Mouse (Mus musculus) hindbrain, embryonic 13.5 days (tissue): ENCODE results near the gene Ggt6. TPM values are rescaled to one million over a fixed set of nuclear protein-coding genes. Genes with fewer than 3 reads are reported as not detected.

Source experiments
- ATAC-seq: fragments of 200-750 bp; cut with Nextera tagmentation; 2 replicates; pipeline ENCODE4 v1.8.0; 2017; ENCODE audit warnings: moderate TSS enrichment; ENCODE audit not compliant: low FRiP score
- H3K27ac ChIP-seq: fragments of 300-500 bp; sonication (generic); 2 replicates; pipeline ENCODE4 v1.5.1; 2015; ENCODE audit warnings: inconsistent platforms, mild to moderate bottlenecking, moderate library complexity
- H3K27me3 ChIP-seq: fragments of 300-500 bp; sonication (generic); 2 replicates; pipeline ENCODE4 v1.6.1; 2015; ENCODE audit warnings: mild to moderate bottlenecking, inconsistent platforms
- H3K36me3 ChIP-seq: fragments of 300-500 bp; sonication (generic); 2 replicates; pipeline ENCODE4 v1.6.1; 2015; ENCODE audit warnings: mild to moderate bottlenecking, inconsistent platforms
- H3K4me1 ChIP-seq: fragments of 300-500 bp; sonication (generic); replicated peaks from 2 replicates; pipeline ENCODE4 v1.6.1; 2015; ENCODE audit warnings: inconsistent platforms
- H3K4me2 ChIP-seq: fragments of 300-500 bp; sonication (generic); 2 replicates; pipeline ENCODE4 v1.6.1; 2015; ENCODE audit warnings: inconsistent platforms, mild to moderate bottlenecking, moderate library complexity
- H3K4me3 ChIP-seq: fragments of 300-500 bp; sonication (generic); 2 replicates; pipeline ENCODE4 v1.5.1; 2015; ENCODE audit warnings: mild to moderate bottlenecking, inconsistent platforms
- H3K9ac ChIP-seq: fragments of 300-500 bp; sonication (generic); 2 replicates; pipeline ENCODE4 v1.6.1; 2015; ENCODE audit warnings: mild to moderate bottlenecking, inconsistent platforms
- H3K9me3 ChIP-seq: fragments of 300-500 bp; sonication (generic); 2 replicates; pipeline ENCODE4 v1.6.1; 2016; ENCODE audit warnings: inconsistent platforms
- WGBS: fragments of 180-500 bp; shearing (Covaris S2); methylation state at CpG from one replicate; pipeline ENCODE4 v1.1.7; 2015; 5-methylcytosine and 5-hydroxymethylcytosine counted together
- polyA plus RNA-seq: library from polyadenylated mRNA; unstranded; fragments of >200 nt; fragmentation: Nextera tagmentation; extraction: Ambion mirVana; gene quantifications from 2 replicates; pipeline ENCODE4 v1.2.1, GENCODE M21; 2015

Ggt6 gene
- polyA plus RNA-seq, result not detected in 2 replicates

DNA sequence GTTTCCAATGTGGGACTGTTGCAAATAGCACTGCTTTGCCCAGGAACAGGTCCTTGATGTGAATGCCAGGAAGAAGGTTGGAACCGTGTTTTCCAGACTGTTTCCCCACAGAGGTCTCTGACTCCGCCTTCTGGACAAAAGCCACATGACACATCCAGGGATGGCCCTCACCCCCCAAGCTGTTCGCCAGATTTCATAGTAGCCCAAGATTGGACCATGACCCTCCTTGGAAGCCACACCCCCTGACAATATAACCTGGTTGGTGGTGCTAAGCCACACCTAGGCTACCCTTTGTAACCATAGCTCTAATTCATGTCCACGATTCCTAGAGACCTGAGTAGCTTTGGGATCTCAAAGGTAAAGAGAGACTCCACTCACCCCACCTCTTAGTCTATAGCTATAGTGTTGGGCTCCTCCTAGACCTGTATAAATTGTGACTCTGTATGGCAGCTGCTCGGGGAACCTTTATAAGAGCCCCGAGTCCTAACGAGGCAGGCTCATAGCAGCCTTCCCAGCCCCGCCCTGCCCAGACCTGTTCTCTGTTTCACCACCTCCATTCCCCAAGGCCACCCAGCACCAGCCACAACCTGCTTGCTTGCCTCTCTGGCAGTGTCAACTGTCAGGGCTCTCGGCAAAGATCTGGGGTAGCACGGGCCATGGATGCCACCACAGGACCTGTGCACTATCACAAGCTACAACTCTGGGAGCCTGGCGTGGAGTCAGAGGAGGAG lies at the start of gene Ggt6:
Gene Ggt6 (plus strand): TSS at position 564 of the 731 bp plus-strand sequence.
- no peak for ATAC-seq
- Histone ChIP-seq H3K4me2 (no peak within 1 kb of the TSS), H3K4me3 (no peak within 1 kb of the TSS), H3K36me3 (no peaks in the 10 kb centered on the region), H3K27me3 (0 out of 2 replicates have a peak, but pooled peaks cover 3% of the 10 kb centered on the region), H3K27ac (no peak within 1 kb of the TSS), H3K9ac (no peak within 1 kb of the TSS), H3K9me3 (no peaks in the 10 kb centered on the region), H3K4me1 (0 out of 2 replicates have a peak, but pooled peaks cover 3% of the 10 kb centered on the region)
- 76% methylated on average over 11 of the region's 11 CpGs for WGBS

DNA sequence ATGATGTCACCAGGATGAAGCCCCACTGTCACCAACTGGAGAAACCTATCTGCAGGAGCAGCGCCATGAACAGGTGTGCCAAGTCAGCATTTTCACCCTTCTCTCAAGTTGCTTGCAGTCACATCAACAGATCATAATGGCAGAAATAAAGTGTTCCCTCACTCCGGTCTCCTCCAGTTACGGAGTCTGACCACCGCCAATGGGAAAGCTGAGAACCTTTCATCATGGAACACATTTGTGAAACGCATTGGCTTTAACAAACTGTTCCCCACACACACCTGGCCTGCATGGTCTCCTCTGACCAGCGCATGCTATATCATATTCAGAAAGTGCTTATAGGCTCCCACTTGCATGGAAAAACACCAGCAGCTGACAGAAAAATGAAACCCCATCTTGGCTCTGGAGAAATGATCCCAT lies 47.2 kb upstream of the Ggt6 start:
- Histone ChIP-seq H3K27ac (no peak overlapping the region), H3K27me3 (no peaks in the 10 kb centered on the region), H3K4me1 (no peaks in the 10 kb centered on the region), H3K4me3 (no peak overlapping the region), H3K9ac (no peak overlapping the region), H3K36me3 (no peaks in the 10 kb centered on the region), H3K4me2 (no peak overlapping the region), H3K9me3 (no peaks in the 10 kb centered on the region)
- ATAC-seq, result no peak
- WGBS, result 96% methylated on average over 6 of the region's 6 CpGs

DNA sequence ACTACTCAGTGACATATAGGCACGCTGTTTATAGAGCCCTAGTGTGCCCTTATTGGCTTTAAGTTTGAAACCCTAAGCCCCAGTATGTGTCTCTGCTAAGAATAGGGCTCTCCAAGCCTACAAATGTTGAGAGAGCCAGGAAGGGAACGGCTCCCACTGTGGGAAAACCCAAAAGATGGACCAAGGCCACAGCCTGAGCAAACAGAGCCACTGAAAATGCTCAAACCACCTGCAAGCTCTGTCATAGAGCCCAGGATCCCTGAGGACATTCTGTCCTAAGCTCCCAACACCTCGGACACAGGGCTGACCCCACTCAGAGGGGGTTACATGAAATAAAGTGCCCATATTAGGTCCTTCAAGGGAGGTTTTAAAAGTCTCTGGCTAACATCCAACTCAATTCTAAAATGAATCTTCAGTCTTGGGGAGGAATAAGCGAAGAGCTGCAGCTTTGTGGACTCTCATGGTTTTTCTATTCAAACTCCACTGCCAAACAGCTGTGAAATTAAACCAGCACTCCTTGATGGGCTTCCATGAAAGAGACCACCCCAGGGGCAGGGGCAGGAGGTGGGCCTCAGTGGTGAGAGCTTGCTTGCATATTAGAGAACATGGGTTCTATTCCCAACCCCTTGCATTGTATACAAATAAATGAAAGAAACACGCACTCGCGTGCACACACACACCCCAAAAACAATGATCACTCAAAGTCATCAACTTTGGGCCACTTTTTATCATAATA lies 45.8 kb upstream of the Ggt6 start:
- H3K27me3 ChIP-seq, result no peaks in the 10 kb centered on the region
- no peaks in the 10 kb centered on the region for H3K36me3 ChIP-seq
- peaks cover 5% of the 10 kb centered on the region; the same call in 1 of the 2 replicates for H3K4me1 ChIP-seq
- WGBS, result 93% methylated on average over 7 of the region's 7 CpGs
- H3K27ac ChIP-seq, result no peak overlapping the region
- H3K9me3 ChIP-seq, result no peaks in the 10 kb centered on the region
- H3K9ac ChIP-seq, result no peak overlapping the region
- no peak overlapping the region for H3K4me2 ChIP-seq
- ATAC-seq, result no peak
- no peak overlapping the region for H3K4me3 ChIP-seq

DNA sequence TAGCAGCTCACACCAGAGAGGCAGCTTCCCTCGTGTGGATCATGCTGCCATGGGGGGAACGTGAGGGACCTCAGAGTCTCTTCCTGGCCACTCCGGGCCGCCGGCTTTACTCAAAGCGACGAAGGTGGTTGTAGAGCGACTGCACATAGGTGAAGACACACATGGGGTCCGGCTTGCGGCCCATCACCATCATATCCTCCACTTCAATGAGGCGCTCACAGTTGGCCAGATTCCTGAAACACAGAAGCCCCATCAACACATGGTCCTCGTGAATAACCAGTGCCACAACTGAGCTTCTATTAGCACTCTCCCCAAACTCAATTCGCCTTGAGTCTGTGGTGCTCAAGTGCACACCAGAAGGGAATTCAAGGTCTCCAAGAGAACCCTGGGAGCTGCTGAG lies 44.1 kb upstream of the Ggt6 start:
- 92% methylated on average over 13 of the region's 13 CpGs for WGBS
- H3K27ac ChIP-seq, result no peak overlapping the region
- no peak overlapping the region for H3K4me2 ChIP-seq
- H3K36me3 ChIP-seq, result no peaks in the 10 kb centered on the region
- no peak overlapping the region for H3K4me3 ChIP-seq
- no peaks in the 10 kb centered on the region for H3K9me3 ChIP-seq
- no peak for ATAC-seq
- H3K27me3 ChIP-seq, result no peaks in the 10 kb centered on the region
- H3K9ac ChIP-seq, result no peak overlapping the region
- peaks cover 5% of the 10 kb centered on the region; the same call in 1 of the 2 replicates for H3K4me1 ChIP-seq

DNA sequence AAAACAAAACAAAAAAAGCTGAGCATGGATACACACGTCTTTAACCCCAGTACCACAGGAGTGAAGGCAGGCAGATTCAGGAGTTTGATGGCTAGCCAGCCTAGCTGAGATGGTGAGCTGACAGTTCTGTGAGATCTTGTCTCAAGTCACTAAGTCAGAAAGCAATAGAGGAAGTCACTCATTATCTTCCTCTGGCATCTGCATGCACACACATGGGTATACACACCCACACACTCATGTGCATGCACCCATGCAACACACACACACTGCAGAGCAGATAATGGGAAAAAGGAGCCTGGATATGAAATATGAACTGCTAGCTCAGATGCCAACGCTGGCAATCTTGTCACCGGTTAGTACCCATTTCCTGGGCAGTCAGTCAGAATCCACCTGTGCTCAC lies 42.1 kb upstream of the Ggt6 start:
- H3K9me3 ChIP-seq, result no peaks in the 10 kb centered on the region
- no peaks in the 10 kb centered on the region for H3K36me3 ChIP-seq
- no peaks in the 10 kb centered on the region for H3K27me3 ChIP-seq
- no peak overlapping the region for H3K27ac ChIP-seq
- ATAC-seq, result no peak
- no peak overlapping the region for H3K4me2 ChIP-seq
- 96% methylated on average over 3 of the region's 3 CpGs for WGBS
- H3K9ac ChIP-seq, result no peak overlapping the region
- H3K4me1 ChIP-seq, result peaks cover 5% of the 10 kb centered on the region; the same call in 1 of the 2 replicates
- no peak overlapping the region for H3K4me3 ChIP-seq

DNA sequence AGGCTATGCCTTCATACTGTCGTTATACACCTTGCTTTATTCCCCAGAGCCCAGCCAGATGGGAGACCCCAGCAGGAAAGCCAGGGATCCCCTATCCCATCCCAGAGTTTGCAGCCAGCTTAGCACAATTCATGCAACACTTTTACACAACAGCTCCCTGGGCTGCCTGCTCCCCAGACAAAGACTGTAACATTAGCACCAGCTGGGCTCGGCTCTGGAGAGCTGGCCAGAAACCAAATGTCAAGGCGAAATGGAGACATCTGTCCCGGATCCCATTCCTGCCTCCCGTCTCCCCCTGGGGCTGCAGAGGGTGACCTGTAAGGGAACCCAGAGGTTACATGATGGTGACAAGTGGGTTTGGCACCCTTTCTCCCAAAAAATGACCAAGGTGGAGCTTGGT lies 41.7 kb upstream of the Ggt6 start:
- H3K9ac ChIP-seq, result no peak overlapping the region
- H3K4me3 ChIP-seq, result no peak overlapping the region
- H3K27ac ChIP-seq, result no peak overlapping the region
- no peaks in the 10 kb centered on the region for H3K9me3 ChIP-seq
- ATAC-seq, result no peak
- no peaks in the 10 kb centered on the region for H3K27me3 ChIP-seq
- H3K4me1 ChIP-seq, result peaks cover 5% of the 10 kb centered on the region; the same call in 1 of the 2 replicates
- no peak overlapping the region for H3K4me2 ChIP-seq
- H3K36me3 ChIP-seq, result no peaks in the 10 kb centered on the region
- WGBS, result 36% methylated on average over 5 of the region's 5 CpGs

DNA sequence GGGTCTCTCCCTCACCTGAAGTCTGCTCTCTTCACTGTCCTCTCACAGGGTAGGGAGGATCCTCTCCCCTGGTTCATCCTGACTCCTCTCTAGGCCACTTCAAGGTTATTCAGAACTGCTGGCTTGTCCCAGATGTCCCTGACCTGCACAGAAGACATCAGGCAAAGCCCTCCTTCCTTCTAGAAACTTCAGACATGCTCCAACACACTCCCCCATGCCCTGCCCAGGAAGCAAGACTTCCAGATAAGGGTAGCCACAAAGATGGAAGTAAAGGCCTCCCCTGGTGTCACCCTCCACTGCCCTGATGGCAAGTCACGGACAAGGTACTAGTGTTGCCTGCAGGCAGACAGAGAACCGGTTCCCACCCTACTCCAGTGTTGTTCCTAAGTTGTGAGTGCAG lies 40.6 kb upstream of the Ggt6 start:
- ATAC-seq, result no peak
- Histone ChIP-seq H3K36me3 (no peaks in the 10 kb centered on the region), H3K27ac (no peak overlapping the region), H3K4me3 (no peak overlapping the region), H3K27me3 (no peaks in the 10 kb centered on the region), H3K4me2 (no peak overlapping the region), H3K4me1 (peaks cover 5% of the 10 kb centered on the region; the same call in 1 of the 2 replicates), H3K9ac (no peak overlapping the region), H3K9me3 (no peaks in the 10 kb centered on the region)
- 89% methylated on average over 2 of the region's 2 CpGs for WGBS

DNA sequence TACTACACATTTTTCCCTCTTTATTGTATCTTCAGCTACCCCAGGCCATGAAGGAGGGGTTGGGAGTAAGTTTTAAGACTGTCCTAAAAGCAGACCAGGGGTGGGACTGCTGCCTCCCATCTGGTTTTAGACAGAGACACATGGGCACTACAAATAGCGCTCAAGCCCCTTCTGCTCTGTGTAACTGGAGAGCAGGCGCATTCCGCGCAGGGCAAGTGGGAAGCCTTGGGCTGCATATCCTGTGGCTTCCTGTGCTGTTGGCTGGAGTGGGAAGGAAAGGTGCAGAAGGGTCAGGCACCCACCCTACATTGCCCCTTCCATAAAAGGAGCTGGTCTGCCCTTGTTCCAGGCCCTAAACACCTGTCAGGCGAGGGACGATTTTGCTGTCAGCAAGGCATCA lies 39.7 kb upstream of the Ggt6 start:
- no peaks in the 10 kb centered on the region for H3K27me3 ChIP-seq
- no peaks in the 10 kb centered on the region for H3K36me3 ChIP-seq
- H3K4me3 ChIP-seq, result no peak overlapping the region
- 90% methylated on average over 6 of the region's 6 CpGs for WGBS
- H3K4me2 ChIP-seq, result no peak overlapping the region
- ATAC-seq, result no peak
- H3K4me1 ChIP-seq, result peaks cover 5% of the 10 kb centered on the region; the same call in 1 of the 2 replicates
- no peak overlapping the region for H3K27ac ChIP-seq
- H3K9ac ChIP-seq, result no peak overlapping the region
- no peaks in the 10 kb centered on the region for H3K9me3 ChIP-seq

DNA sequence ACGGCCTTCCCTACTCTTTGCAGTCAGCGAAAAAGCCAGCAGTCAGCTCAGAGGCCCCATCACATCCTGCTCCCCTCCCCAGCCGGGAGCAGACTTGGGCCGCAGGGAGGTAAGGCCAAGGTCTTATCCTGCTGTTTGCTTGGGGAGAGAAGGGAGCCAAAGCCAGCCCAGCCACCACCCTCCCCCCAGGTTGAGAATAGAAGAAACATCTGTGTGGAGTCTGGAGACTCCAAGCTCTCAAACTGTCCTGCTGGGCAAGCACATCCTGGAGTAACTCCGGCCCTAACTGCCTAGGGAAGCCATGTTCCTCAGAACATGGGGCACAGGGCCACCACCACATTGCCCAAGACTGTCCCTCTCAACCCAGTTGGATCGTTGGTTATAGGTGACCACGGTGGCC lies 38.7 kb upstream of the Ggt6 start:
- WGBS, result 80% methylated on average over 7 of the region's 7 CpGs
- ATAC-seq, result no peak
- H3K36me3 ChIP-seq, result no peaks in the 10 kb centered on the region
- no peak overlapping the region for H3K9ac ChIP-seq
- H3K4me1 ChIP-seq, result peaks cover 5% of the 10 kb centered on the region; the same call in 1 of the 2 replicates
- H3K9me3 ChIP-seq, result no peaks in the 10 kb centered on the region
- H3K27me3 ChIP-seq, result no peaks in the 10 kb centered on the region
- no peak overlapping the region for H3K27ac ChIP-seq
- H3K4me2 ChIP-seq, result no peak overlapping the region
- H3K4me3 ChIP-seq, result no peak overlapping the region

DNA sequence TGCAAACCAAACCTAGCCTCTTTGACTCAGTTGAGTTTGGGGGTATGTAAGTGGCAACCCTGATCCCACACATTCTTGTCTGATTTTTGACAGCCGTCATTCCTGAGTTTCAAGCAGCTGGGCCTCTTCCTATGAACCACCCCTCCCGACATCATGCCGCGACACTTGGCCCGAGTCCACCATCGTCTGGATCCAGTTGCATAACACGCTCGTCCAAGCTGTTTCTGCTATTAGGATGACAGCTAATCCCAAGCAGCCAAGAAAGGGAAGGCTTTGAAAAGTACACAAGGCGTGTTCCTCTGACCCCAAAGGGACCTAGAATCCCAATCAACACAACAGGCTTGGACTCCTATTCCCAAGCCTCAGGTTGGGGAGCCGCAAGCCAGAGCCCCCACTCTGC lies 38.3 kb upstream of the Ggt6 start:
- H3K9ac ChIP-seq, result no peak overlapping the region
- H3K4me2 ChIP-seq, result no peak overlapping the region
- no peaks in the 10 kb centered on the region for H3K36me3 ChIP-seq
- no peak overlapping the region for H3K27ac ChIP-seq
- no peaks in the 10 kb centered on the region for H3K9me3 ChIP-seq
- no peak overlapping the region for H3K4me3 ChIP-seq
- H3K4me1 ChIP-seq, result peaks cover 5% of the 10 kb centered on the region; the same call in 1 of the 2 replicates
- no peak for ATAC-seq
- no peaks in the 10 kb centered on the region for H3K27me3 ChIP-seq
- WGBS, result 81% methylated on average over 10 of the region's 10 CpGs

DNA sequence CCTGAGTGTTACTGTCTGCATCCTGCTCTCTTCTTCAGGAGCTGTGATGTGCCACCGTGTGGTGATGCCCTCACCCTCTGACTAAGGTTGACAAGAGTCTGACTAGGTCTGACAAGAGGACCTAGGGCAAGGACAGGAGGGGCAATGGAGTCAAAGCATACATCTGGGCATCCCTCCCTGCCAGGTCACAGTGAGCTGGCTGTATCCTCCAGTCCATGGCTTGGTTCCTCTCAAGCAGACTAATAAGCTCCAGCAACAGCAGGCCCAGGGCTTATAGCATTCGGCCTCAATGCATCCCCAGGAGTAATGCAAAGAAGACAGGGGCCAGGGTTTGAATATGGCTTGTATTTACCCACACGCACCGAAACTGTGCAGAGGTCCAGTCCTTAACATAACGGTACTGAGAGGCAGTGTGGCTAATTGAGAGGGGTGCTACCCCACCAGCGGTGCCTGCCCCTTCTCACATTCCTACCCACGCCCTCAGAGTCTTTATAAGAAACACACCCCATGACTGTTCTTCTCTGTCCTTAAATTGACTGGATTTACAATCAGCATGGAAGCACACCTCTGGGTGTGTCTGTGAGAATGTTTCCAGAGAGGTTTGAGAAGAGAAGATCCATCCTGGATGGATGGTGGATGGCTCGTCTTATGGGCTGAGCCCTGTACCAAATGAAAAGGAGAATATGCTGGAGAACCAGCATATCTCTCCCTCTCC lies 37.4 kb upstream of the Ggt6 start:
- H3K27me3 ChIP-seq, result no peaks in the 10 kb centered on the region
- H3K4me2 ChIP-seq, result no peak overlapping the region
- H3K9ac ChIP-seq, result no peak overlapping the region
- H3K27ac ChIP-seq, result no peak overlapping the region
- H3K4me3 ChIP-seq, result no peak overlapping the region
- H3K36me3 ChIP-seq, result no peaks in the 10 kb centered on the region
- peaks cover 5% of the 10 kb centered on the region; the same call in 1 of the 2 replicates for H3K4me1 ChIP-seq
- H3K9me3 ChIP-seq, result no peaks in the 10 kb centered on the region
- ATAC-seq, result no peak
- WGBS, result 92% methylated on average over 8 of the region's 8 CpGs

DNA sequence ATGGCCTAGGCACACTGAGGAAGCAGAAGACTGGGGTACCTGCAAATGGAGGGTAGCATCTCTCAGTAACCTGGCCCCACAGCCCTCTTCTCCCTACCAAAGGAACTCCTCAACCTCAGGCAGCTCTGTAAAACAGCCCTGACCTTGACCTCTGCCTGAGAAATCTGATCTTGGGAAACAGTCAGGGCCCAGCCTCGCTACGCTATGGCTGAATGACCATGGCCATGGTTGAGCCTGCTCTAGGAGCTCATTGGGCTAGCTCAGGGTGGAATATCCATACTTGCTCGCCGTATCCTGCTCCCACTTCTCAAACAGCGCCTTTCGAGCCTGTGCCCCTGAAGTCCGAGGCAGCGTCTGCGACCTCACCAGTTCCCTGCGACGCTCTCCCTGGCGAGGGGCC lies 34.3 kb upstream of the Ggt6 start:
- no peaks in the 10 kb centered on the region for H3K36me3 ChIP-seq
- no peaks in the 10 kb centered on the region for H3K27me3 ChIP-seq
- H3K27ac ChIP-seq, result no peak overlapping the region
- no peak overlapping the region for H3K9ac ChIP-seq
- ATAC-seq, result no peak
- H3K4me2 ChIP-seq, result no peak overlapping the region
- 88% methylated on average over 12 of the region's 12 CpGs for WGBS
- H3K4me1 ChIP-seq, result no peaks in the 10 kb centered on the region
- H3K4me3 ChIP-seq, result no peak overlapping the region
- H3K9me3 ChIP-seq, result no peaks in the 10 kb centered on the region
